Mouse (Mus musculus) liver, adult 2 months (tissue): Measurements from ENCODE around the gene Mboat2.

Experiments used
- CTCF ChIP-seq: fragments of 200-500 bp; IDR thresholded peaks from 2 replicates; pipeline ENCODE4 v1.5.1; 2011; ENCODE audit warnings: low read depth, low read length, control low read depth
- POLR2A ChIP-seq: fragments of 200-500 bp; IDR thresholded peaks from 2 replicates; pipeline ENCODE4 v1.6.1; 2011; ENCODE audit warnings: low read length, control low read depth; ENCODE audit not compliant: insufficient read depth; ENCODE audit errors: extremely low read depth

DNA sequence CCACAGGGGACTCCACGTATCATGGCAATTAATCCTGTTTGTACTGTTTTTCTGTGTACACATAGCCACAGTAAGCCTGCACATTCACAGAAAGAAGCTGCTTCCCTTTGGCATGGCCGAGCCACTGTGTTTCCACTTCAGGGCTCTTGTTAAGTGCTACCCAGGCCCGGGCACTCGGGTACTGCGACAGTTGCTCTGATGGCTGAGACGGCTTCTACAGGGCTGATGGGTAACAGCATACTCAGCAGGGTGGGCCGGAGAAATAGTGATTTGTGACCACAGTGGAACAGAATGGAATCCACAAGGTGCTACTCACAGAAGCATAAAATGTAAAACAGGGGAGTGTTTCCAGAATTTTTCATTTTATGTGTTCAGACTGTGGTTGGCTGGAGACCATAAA lies 98.4 kb downstream of the Mboat2 start:
- TF ChIP-seq CTCF (no peak), POLR2A (no peak)
